Mouse (Mus musculus): ENCODE measurements around the gene Nfyc. TPM values are rescaled to one million over a fixed set of nuclear protein-coding genes. Genes with fewer than 3 reads are reported as not detected.

Gene Nfyc
- polyA plus RNA-seq, 1 experiment from 2014 or later = 115 TPM

DNA sequence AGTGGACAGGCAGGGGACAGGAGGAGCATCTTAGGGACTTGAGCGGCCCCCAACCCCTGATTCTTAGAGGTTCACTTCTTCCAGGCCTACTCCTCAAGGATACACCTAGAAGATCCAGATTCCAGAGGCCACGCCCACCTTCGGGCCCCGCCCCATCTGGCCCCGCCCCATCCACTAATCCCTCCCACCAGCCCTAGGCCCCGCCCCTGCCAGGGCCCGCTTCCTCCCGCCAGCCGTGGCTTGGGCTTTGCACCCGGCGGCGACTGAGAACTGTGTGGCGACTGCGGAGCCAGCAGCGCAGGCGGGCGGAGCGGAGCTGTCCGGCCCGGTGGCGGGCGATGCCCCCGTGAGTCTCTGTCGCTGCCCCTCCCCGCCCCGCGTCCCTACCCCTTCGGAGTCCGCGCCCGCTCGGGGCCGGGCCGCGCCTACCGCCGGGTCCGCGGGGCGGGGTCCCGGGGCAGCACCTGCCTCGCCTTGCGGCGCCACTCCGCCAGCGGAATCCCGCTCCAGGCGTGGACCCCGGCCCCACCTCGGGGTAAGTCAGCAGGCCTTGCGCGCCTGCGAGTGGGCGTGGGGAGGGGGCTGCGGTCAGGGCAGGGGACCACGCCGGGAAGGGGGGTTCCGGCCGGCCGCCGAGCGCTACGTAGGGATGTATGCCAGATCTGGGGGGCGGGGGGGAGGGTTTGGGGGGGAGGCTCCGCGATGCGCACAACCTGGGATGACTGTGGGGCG lies 23.4 kb upstream of the Nfyc start, which contains the start of gene Rims3:
Gene Rims3, plus strand, starts transcription at position 229 of the 732 bp plus-strand sequence.
- Histone ChIP-seq H3K36me3 (no peaks in the 10 kb centered on the region), H3K27me3 (peaks cover 65% of the 10 kb centered on the region), H3K9me3 (replicated peaks) (no peaks in the 10 kb centered on the region), H3K9ac (peak within 1 kb of the TSS; percentile 26; the same call in 1 of the 2 replicates), H3K27ac (no peak within 1 kb of the TSS), H3K4me1 (peaks cover 11% of the 10 kb centered on the region; the same call in 1 of the 2 replicates), H3K4me2 (peak within 1 kb of the TSS; percentile 96), H3K4me3 (replicated peaks) (peak within 1 kb of the TSS; percentile 61)
- WGBS = 2% methylated on average over 38 of the region's 68 CpGs
- peak; percentile 79 for ATAC-seq (replicated peaks; ENCODE audit: low FRiP score)

DNA sequence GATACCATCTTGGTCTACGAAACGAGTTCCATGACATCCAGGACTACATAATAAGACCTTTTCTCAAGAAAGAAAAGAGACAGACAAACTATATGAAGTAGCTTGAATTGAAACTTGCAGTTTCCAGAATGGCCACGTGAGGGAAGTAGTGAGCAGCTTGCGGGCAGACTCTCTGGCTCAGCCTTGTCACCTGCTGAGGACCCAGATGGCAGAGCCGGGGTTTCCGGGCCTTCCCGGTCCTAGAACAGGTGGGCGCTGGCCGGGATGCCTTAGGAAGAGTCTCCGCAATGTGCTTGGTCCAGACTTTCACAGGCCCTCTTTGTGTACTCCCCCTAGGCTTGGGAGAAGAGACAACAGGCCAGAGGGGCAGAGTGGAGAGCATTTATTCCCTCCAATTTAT lies 19.6 kb upstream of the Nfyc start:
- peaks cover 11% of the 10 kb centered on the region; the same call in 1 of the 2 replicates for H3K4me1 ChIP-seq
- no peaks in the 10 kb centered on the region for H3K9me3 ChIP-seq (replicated peaks)
- H3K4me3 ChIP-seq (replicated peaks) = no peak overlapping the region
- no peak overlapping the region for H3K27ac ChIP-seq
- H3K36me3 ChIP-seq = no peaks in the 10 kb centered on the region
- ATAC-seq (replicated peaks; ENCODE audit: low FRiP score) = 0 out of 2 replicates have a peak, but pooled peaks have one; percentile 47
- no peak overlapping the region for H3K9ac ChIP-seq
- no peak overlapping the region for H3K4me2 ChIP-seq
- 6% methylated on average over 10 of the region's 10 CpGs for WGBS
- H3K27me3 ChIP-seq = peaks cover 44% of the 10 kb centered on the region

- Histone ChIP-seq H3K9ac (no peak overlapping the region), H3K4me1 (0 out of 2 replicates have a peak, but pooled peaks cover 2% of the 10 kb centered on the region), H3K4me3 (replicated peaks) (no peak overlapping the region), H3K36me3 (no peaks in the 10 kb centered on the region), H3K4me2 (no peak overlapping the region), H3K27ac (no peak overlapping the region), H3K9me3 (replicated peaks) (no peaks in the 10 kb centered on the region), H3K27me3 (peaks cover 38% of the 10 kb centered on the region)
- no peak for ATAC-seq (replicated peaks; ENCODE audit: low FRiP score)
- WGBS = 67% methylated on average over 11 of the region's 11 CpGs
These were observed 18.1 kb upstream of the Nfyc start for GRCm38 (mm10) chr4:120849451-120849850.

GRCm38 (mm10) chr4:120848909-120849308 lies 17.5 kb upstream of the Nfyc start:
- Histone ChIP-seq H3K27ac (no peak overlapping the region), H3K9me3 (replicated peaks) (no peaks in the 10 kb centered on the region), H3K9ac (no peak overlapping the region), H3K4me3 (replicated peaks) (no peak overlapping the region), H3K4me1 (0 out of 2 replicates have a peak, but pooled peaks cover 2% of the 10 kb centered on the region), H3K4me2 (no peak overlapping the region), H3K36me3 (no peaks in the 10 kb centered on the region), H3K27me3 (peaks cover 34% of the 10 kb centered on the region)
- no peak for ATAC-seq (replicated peaks; ENCODE audit: low FRiP score)
- 74% methylated on average over 6 of the region's 6 CpGs for WGBS

GRCm38 (mm10) chr4:120845098-120845497 lies 13.7 kb upstream of the Nfyc start:
- H3K9me3 ChIP-seq (replicated peaks) = no peaks in the 10 kb centered on the region
- no peak overlapping the region for H3K4me2 ChIP-seq
- H3K4me3 ChIP-seq (replicated peaks) = no peak overlapping the region
- 72% methylated on average over 4 of the region's 4 CpGs for WGBS
- H3K27me3 ChIP-seq = peaks cover 12% of the 10 kb centered on the region; the same call in 1 of the 2 replicates
- H3K4me1 ChIP-seq = no peaks in the 10 kb centered on the region
- H3K9ac ChIP-seq = no peak overlapping the region
- no peaks in the 10 kb centered on the region for H3K36me3 ChIP-seq
- H3K27ac ChIP-seq = no peak overlapping the region
- ATAC-seq (replicated peaks; ENCODE audit: low FRiP score) = no peak

- peak; percentile 33; the same call in 1 of the 2 replicates for ATAC-seq (replicated peaks; ENCODE audit: low FRiP score)
- Histone ChIP-seq H3K4me3 (replicated peaks) (no peak overlapping the region), H3K9ac (no peak overlapping the region), H3K36me3 (no peaks in the 10 kb centered on the region), H3K27ac (no peak overlapping the region), H3K4me1 (no peaks in the 10 kb centered on the region), H3K27me3 (peaks cover 12% of the 10 kb centered on the region; the same call in 1 of the 2 replicates), H3K9me3 (replicated peaks) (no peaks in the 10 kb centered on the region), H3K4me2 (no peak overlapping the region)
- 14% methylated on average over 7 of the region's 7 CpGs for WGBS
These were observed 13.2 kb upstream of the Nfyc start for GRCm38 (mm10) chr4:120844423-120845082.

DNA sequence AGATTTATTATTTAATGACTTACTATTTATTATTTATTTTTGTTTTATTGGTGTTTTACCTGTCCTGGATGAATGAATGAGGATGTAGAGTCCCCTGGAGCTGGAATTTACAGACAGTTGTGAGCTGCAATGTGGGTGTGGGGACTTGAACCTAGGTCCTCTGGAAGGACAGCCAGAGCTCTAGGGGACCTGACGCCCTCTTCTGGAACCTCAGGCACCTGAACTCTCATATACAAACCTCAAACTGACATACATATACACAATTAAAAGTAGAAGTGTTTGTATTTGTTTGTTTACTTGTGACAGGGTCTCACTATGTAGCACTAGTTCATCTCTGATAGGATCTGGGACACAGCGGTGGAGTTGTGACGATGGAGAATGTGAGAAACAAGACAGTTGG lies 10.0 kb upstream of the Nfyc start:
- Histone ChIP-seq H3K36me3 (no peaks in the 10 kb centered on the region), H3K9ac (no peak overlapping the region), H3K27me3 (peaks cover 10% of the 10 kb centered on the region; the same call in 1 of the 2 replicates), H3K4me2 (no peak overlapping the region), H3K9me3 (replicated peaks) (no peaks in the 10 kb centered on the region), H3K27ac (no peak overlapping the region), H3K4me3 (replicated peaks) (no peak overlapping the region), H3K4me1 (no peaks in the 10 kb centered on the region)
- ATAC-seq (replicated peaks; ENCODE audit: low FRiP score) = no peak
- 87% methylated on average over 3 of the region's 3 CpGs for WGBS

DNA sequence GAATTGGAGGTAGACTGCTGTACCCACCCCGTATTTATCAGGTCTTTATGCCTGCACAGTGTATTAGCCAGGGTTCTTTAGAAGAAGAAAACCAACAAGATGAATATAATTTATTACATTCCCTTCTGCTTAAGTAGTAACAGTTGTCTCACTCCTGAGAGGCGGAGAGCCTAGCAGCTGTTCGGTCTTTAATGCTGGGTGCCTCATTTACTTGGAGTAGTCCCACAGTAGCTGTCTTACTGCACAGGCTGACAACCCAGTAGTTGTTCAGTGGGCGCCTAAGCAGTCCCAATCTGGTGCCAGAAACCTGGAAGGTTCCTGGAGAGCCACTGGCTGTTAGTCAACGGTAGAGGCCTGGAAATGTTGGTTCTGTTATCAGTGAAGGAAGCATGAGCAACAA lies 605 bp downstream of the Nfyc start:
- ATAC-seq (replicated peaks; ENCODE audit: low FRiP score) = no peak
- WGBS = 73% methylated on average over 5 of the region's 5 CpGs
- Histone ChIP-seq H3K4me1 (no peaks in the 10 kb centered on the region), H3K4me3 (replicated peaks) (no peak overlapping the region), H3K27me3 (no peaks in the 10 kb centered on the region), H3K9ac (no peak overlapping the region), H3K36me3 (no peaks in the 10 kb centered on the region), H3K27ac (no peak overlapping the region), H3K4me2 (no peak overlapping the region), H3K9me3 (replicated peaks) (no peaks in the 10 kb centered on the region)

DNA sequence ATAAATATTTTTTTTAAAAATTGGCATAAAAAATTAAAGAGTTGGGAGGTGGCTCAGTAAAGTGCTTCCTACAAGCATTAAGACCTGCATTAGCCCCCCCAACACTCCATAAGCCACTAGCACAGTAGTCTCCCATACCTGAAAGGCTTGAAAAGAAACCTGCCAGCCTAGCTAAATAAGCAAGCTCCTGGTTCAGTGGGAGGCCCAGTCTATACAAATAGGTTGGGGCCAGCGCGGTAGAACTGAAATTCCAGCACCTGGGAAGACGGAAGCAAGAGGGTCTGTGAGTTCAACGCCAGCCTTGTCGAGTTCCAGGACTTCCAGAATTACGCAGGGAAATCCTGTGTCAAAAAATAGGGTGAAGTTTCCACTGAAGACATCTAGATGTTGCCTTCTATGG lies 5.0 kb downstream of the Nfyc start:
- peak overlapping the region; percentile 100 for H3K27ac ChIP-seq
- H3K36me3 ChIP-seq = no peaks in the 10 kb centered on the region
- H3K4me2 ChIP-seq = peak overlapping the region; percentile 75; the same call in 1 of the 2 replicates
- peaks cover 25% of the 10 kb centered on the region for H3K4me1 ChIP-seq
- no peak overlapping the region for H3K9ac ChIP-seq
- H3K4me3 ChIP-seq (replicated peaks) = peak overlapping the region; percentile 67; the same call in 1 of the 2 replicates
- WGBS = 92% methylated on average over 6 of the region's 6 CpGs
- ATAC-seq (replicated peaks; ENCODE audit: low FRiP score) = no peak
- H3K27me3 ChIP-seq = no peaks in the 10 kb centered on the region
- H3K9me3 ChIP-seq (replicated peaks) = no peaks in the 10 kb centered on the region

- H3K4me1 ChIP-seq = peaks cover 30% of the 10 kb centered on the region
- WGBS = under 1% methylated on average over 55 of the region's 55 CpGs
- peak overlapping the region; percentile 67 for H3K4me3 ChIP-seq (replicated peaks)
- peak; percentile 97 for ATAC-seq (replicated peaks; ENCODE audit: low FRiP score)
- H3K9ac ChIP-seq = peak overlapping the region; percentile 98
- H3K27me3 ChIP-seq = no peaks in the 10 kb centered on the region
- peak overlapping the region; percentile 75 for H3K4me2 ChIP-seq
- H3K9me3 ChIP-seq (replicated peaks) = no peaks in the 10 kb centered on the region
- H3K27ac ChIP-seq = peak overlapping the region; percentile 100
- H3K36me3 ChIP-seq = no peaks in the 10 kb centered on the region
These were observed 5.6 kb downstream of the Nfyc start for GRCm38 (mm10) chr4:120825577-120826326.

DNA sequence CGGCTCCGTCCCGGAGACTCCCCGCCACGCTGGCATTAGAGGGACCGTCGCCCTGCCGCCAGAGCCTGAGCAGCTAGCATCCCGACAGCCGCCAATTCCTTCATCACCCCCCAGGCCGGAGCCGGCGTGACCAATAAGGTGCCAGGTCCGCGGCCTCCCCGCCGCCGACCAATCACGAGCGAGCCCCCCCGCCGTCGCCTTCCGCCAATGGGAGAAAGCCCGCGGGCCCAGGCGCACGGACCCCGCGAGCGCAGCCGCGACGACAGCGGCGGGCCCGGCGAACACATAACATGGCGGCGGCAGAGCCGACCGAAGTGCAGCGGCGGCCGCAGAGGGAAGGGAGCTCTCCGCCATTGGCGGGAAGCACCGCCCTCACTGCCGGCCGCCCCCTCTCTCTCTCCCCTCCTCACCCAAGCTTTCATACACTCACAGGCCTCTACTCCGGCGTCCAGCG lies 6.2 kb downstream of the Nfyc start:
- no peaks in the 10 kb centered on the region for H3K27me3 ChIP-seq
- H3K27ac ChIP-seq = peak overlapping the region; percentile 100
- H3K9ac ChIP-seq = peak overlapping the region; percentile 98
- H3K36me3 ChIP-seq = no peaks in the 10 kb centered on the region
- H3K4me2 ChIP-seq = peak overlapping the region; percentile 75
- H3K4me3 ChIP-seq (replicated peaks) = peak overlapping the region; percentile 67
- WGBS = under 1% methylated on average over 40 of the region's 53 CpGs
- no peaks in the 10 kb centered on the region for H3K9me3 ChIP-seq (replicated peaks)
- H3K4me1 ChIP-seq = peaks cover 32% of the 10 kb centered on the region
- peak; percentile 96 for ATAC-seq (replicated peaks; ENCODE audit: low FRiP score)
